14 mouse cellular contexts compared by ENCODE assay signal in the genomic region with DNA sequence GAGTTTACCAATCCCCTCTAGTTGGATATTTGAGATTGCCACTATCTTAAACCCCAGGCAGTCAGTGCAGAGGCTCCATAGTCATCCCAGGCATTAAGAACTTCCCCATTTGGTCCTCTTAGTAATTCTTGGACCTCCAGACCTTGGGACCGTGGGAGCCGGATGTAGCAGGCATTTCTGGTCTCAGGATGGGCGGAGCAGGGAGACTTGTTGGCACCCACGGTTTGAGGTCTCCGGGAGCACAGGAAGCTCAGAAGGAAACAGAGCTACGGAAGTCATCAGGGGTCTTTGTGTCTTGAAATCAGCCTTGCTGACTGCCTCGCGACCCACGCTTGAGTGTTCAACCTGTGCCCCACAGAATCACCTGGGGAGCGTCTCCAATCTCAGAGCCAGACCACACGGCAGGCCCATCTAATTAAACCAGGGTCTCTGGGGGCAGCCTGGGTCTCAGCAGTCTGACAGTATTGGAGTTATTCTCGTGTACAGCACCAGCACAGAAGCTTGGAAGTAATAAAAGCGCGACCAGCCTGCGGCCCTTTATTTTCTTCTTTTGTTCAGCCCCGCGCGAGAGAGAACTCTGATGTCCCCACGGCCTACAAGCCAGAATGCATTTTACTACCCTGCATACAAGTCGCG. TPM values are rescaled to one million over a fixed set of nuclear protein-coding genes. Genes with fewer than 3 reads are reported as not detected.
DNase-seq lines count a peak whose midpoint lies in the region; ATAC-seq and TF ChIP-seq lines count a peak whose summit lies in the region.
"Had no signal": no experiment of that assay in that cellular context is flagged by ENCODE, and none has a peak within 500 bp of the region (broad histone marks: within the 10 kb centered on the region; RNA-seq: fewer than 3 reads in every experiment).

No protein-coding gene starts in this region.

- H3K4me3 ChIP-seq in hindbrain, embryonic 10.5 days: no peak overlapping the region
- no peak overlapping the region for H3K4me3 ChIP-seq in hindbrain, embryonic 16.5 days (ENCODE audit: low read length)
- no peak overlapping the region for H3K4me3 ChIP-seq in kidney, embryonic 14.5 days (ENCODE audit: low read length)
- no peak overlapping the region for H3K4me3 ChIP-seq in gastrocnemius, adult 2 months
- H3K4me3 ChIP-seq: erythroblast, embryonic 14.5 days; layer of hippocampus, adult 2 months; liver, embryonic 15.5 days had no signal

- no peaks in the 10 kb centered on the region for H3K36me3 ChIP-seq in hindbrain, embryonic 10.5 days
- H3K36me3 ChIP-seq in hindbrain, embryonic 16.5 days (ENCODE audit: control insufficient read depth, insufficient read depth, low read length): no peaks in the 10 kb centered on the region
- no peaks in the 10 kb centered on the region for H3K36me3 ChIP-seq in kidney, embryonic 14.5 days (ENCODE audit: control insufficient read depth, insufficient read depth, low read length)
- H3K36me3 ChIP-seq: G1E; liver, embryonic 15.5 days had no signal

- intact Hi-C loops in gastrocnemius, adult 2 months (cut with DNase I): no loop called here

- peak overlapping the region; percentile 30; the same call in 1 of the 2 replicates for H3K27ac ChIP-seq in hindbrain, embryonic 10.5 days
- H3K27ac ChIP-seq in hindbrain, embryonic 16.5 days (ENCODE audit: low read depth, low read length): no peak overlapping the region
- 0 out of 2 replicates have a peak overlapping the region, but pooled peaks have one; percentile 17 for H3K27ac ChIP-seq in kidney, embryonic 14.5 days (ENCODE audit: low read depth, low read length)
- H3K27ac ChIP-seq in gastrocnemius, adult 2 months: no peak overlapping the region
- H3K27ac ChIP-seq: layer of hippocampus, adult 2 months; liver, embryonic 15.5 days had no signal

- no peak overlapping the region for H3K4me2 ChIP-seq in hindbrain, embryonic 16.5 days (ENCODE audit: low read length)
- no peak overlapping the region for H3K4me2 ChIP-seq in kidney, embryonic 14.5 days (replicated peaks; ENCODE audit: low read depth, low read length)
- H3K4me2 ChIP-seq: liver, embryonic 15.5 days had no signal

- H3K4me1 ChIP-seq in hindbrain, embryonic 10.5 days (replicated peaks): peaks cover 23% of the 10 kb centered on the region
- peaks cover 7% of the 10 kb centered on the region for H3K4me1 ChIP-seq in hindbrain, embryonic 16.5 days (ENCODE audit: control insufficient read depth, insufficient read depth, low read depth, low read length)
- H3K4me1 ChIP-seq in kidney, embryonic 14.5 days (ENCODE audit: control insufficient read depth, insufficient read depth, low read length): peaks cover 15% of the 10 kb centered on the region
- H3K4me1 ChIP-seq: liver, embryonic 15.5 days had no signal

- no peak for DNase-seq in hindbrain, embryonic 10.5 days (ENCODE audit: low spot score)
- DNase-seq in adrenal gland, postnatal 10 days: peak; percentile 8
- peak; percentile 28 for DNase-seq in lung, postnatal 14 days
- no peak for DNase-seq in c-Kit-positive CD71-positive TER-119-positive erythroid progenitor cells, embryonic 14.5 days (ENCODE audit: low spot score)
- DNase-seq in gastrocnemius, adult 2 months: no peak
- DNase-seq in urinary bladder, postnatal 25 days (ENCODE audit: low spot score): no peak
- DNase-seq: thymus, adult 2 months had no signal

- H3K27me3 ChIP-seq in hindbrain, embryonic 10.5 days (ENCODE audit: insufficient read depth, poor library complexity, severe bottlenecking): 0 out of 2 replicates have a peak, but pooled peaks cover 16% of the 10 kb centered on the region
- H3K27me3 ChIP-seq in hindbrain, embryonic 16.5 days (replicated peaks; ENCODE audit: control insufficient read depth, insufficient read depth, low read length): no peaks in the 10 kb centered on the region
- no peaks in the 10 kb centered on the region for H3K27me3 ChIP-seq in kidney, embryonic 14.5 days (ENCODE audit: control insufficient read depth, insufficient read depth, low read length)

- ATAC-seq in hindbrain, embryonic 16.5 days: no peak; the same call in 1 of the 2 replicates
- no peak for ATAC-seq in kidney, embryonic 14.5 days (ENCODE audit: low FRiP score, low TSS enrichment)

- no peak for TF ChIP-seq CTCF in gastrocnemius, adult 2 months (IDR thresholded peaks at IDR 0.05)

- no peak overlapping the region for H3K9ac ChIP-seq in hindbrain, embryonic 16.5 days (ENCODE audit: low read depth, low read length)
- H3K9ac ChIP-seq in kidney, embryonic 14.5 days (ENCODE audit: low read depth, low read length): no peak overlapping the region
- H3K9ac ChIP-seq: liver, embryonic 15.5 days had no signal

- no peaks in the 10 kb centered on the region for H3K9me3 ChIP-seq in hindbrain, embryonic 10.5 days
- H3K9me3 ChIP-seq in hindbrain, embryonic 16.5 days (ENCODE audit: control insufficient read depth, low read length): no peaks in the 10 kb centered on the region
- no peaks in the 10 kb centered on the region for H3K9me3 ChIP-seq in kidney, embryonic 14.5 days (ENCODE audit: control insufficient read depth, low read length)
- H3K9me3 ChIP-seq: G1E; liver, embryonic 15.5 days had no signal

- 60% methylated on average over 21 of the region's 21 CpGs for WGBS in hindbrain, embryonic 10.5 days
- WGBS in hindbrain, embryonic 16.5 days: 47% methylated on average over 21 of the region's 21 CpGs
- 38% methylated on average over 21 of the region's 21 CpGs for WGBS in kidney, embryonic 14.5 days

RNA-seq across cellular contexts. Expression of a gene that starts 24.9 kb away (rescaled TPM):
- polyA plus RNA-seq in hindbrain, embryonic 10.5 days (2016; fragmentation: Nextera tagmentation; extraction: Ambion mirVana): 45.7 and 57.8 TPM in 2 replicates
- polyA plus RNA-seq in hindbrain, embryonic 16.5 days (2015; fragmentation: Nextera tagmentation; extraction: Ambion mirVana): 15.1 and 18.3 TPM in 2 replicates
- 1 to 10 TPM; 5.2 to 6.0 TPM for total RNA-seq in adrenal gland, postnatal 10 days (2021)
- polyA plus RNA-seq in kidney, embryonic 14.5 days (2014; fragmentation: Nextera tagmentation; extraction: Ambion mirVana): 4.9 and 8.4 TPM in 2 replicates
- under 1 TPM; 0.22 to 0.26 TPM for total RNA-seq in gastrocnemius, adult 2 months (2021)
- total RNA-seq: common myeloid progenitor, adult 5-6 weeks had no signal
- polyA plus RNA-seq: G1E had no signal

RNA-seq across cellular contexts. Expression of a gene that starts 25.4 kb away (rescaled TPM):
- 23.0 and 28.2 TPM in 2 replicates for polyA plus RNA-seq in hindbrain, embryonic 10.5 days (2016; fragmentation: Nextera tagmentation; extraction: Ambion mirVana)
- 12.8 and 15.4 TPM in 2 replicates for polyA plus RNA-seq in hindbrain, embryonic 16.5 days (2015; fragmentation: Nextera tagmentation; extraction: Ambion mirVana)
- total RNA-seq in adrenal gland, postnatal 10 days (2021): 10 to 100 TPM; 22.6 to 27.0 TPM
- polyA plus RNA-seq in kidney, embryonic 14.5 days (2014; fragmentation: Nextera tagmentation; extraction: Ambion mirVana): 20.8 and 29.5 TPM in 2 replicates
- total RNA-seq in gastrocnemius, adult 2 months (2021): 1 to 10 TPM; 1.2 to 2.5 TPM
- total RNA-seq: G1E had no signal
- polyA plus RNA-seq: G1E had no signal

Comparison
In these comparisons a context has a peak if more than half of its experiments do, and no peak if none do; other contexts are left out.
1. H3K27ac ChIP-seq: peak in hindbrain, embryonic 10.5 days (single experiment) and kidney, embryonic 14.5 days (single experiment); none in hindbrain, embryonic 16.5 days (single experiment) and gastrocnemius, adult 2 months (single experiment).
2. DNase-seq: peak in adrenal gland, postnatal 10 days (single experiment) and lung, postnatal 14 days (single experiment); none in hindbrain, embryonic 10.5 days (single experiment), c-Kit-positive CD71-positive TER-119-positive erythroid progenitor cells, embryonic 14.5 days (single experiment), gastrocnemius, adult 2 months (single experiment) and urinary bladder, postnatal 25 days (single experiment).